Mouse (Mus musculus): ENCODE measurements around the gene Chrm4. TPM values are rescaled to one million over a fixed set of nuclear protein-coding genes. Genes with fewer than 3 reads are reported as not detected.

Gene Chrm4
- polyA plus RNA-seq, 1 experiment from 2014 or later, result 1.4 TPM

GRCm38 (mm10) chr2:91962864-91963401 lies 35.9 kb downstream of the Chrm4 start:
- Histone ChIP-seq H3K9ac (replicated peaks; ENCODE audit: low read depth, low read length) (peak overlapping the region; percentile 82), H3K4me2 (ENCODE audit: low read depth, low read length) (peak overlapping the region; percentile 89), H3K27ac (ENCODE audit: low read depth, low read length) (peak overlapping the region; percentile 64; the same call in 1 of the 2 replicates), H3K4me1 (ENCODE audit: control insufficient read depth, insufficient read depth, low read length) (peaks cover 24% of the 10 kb centered on the region), H3K9me3 (ENCODE audit: control insufficient read depth, low read length) (no peaks in the 10 kb centered on the region), H3K27me3 (ENCODE audit: control insufficient read depth, insufficient read depth, low read length) (no peaks in the 10 kb centered on the region), H3K4me3 (ENCODE audit: low read depth, low read length) (peak overlapping the region; percentile 79), H3K36me3 (ENCODE audit: control insufficient read depth, insufficient read depth, low read length) (no peaks in the 10 kb centered on the region)
- peak; percentile 52 for ATAC-seq (ENCODE audit: low read depth)
- WGBS, result under 1% methylated on average over 32 of the region's 39 CpGs

- peak overlapping the region; percentile 79 for H3K4me3 ChIP-seq (ENCODE audit: low read depth, low read length)
- peak overlapping the region; percentile 89 for H3K4me2 ChIP-seq (ENCODE audit: low read depth, low read length)
- no peaks in the 10 kb centered on the region for H3K9me3 ChIP-seq (ENCODE audit: control insufficient read depth, low read length)
- peak overlapping the region; percentile 64; the same call in 1 of the 2 replicates for H3K27ac ChIP-seq (ENCODE audit: low read depth, low read length)
- peaks cover 21% of the 10 kb centered on the region for H3K4me1 ChIP-seq (ENCODE audit: control insufficient read depth, insufficient read depth, low read length)
- peak overlapping the region; percentile 82 for H3K9ac ChIP-seq (replicated peaks; ENCODE audit: low read depth, low read length)
- H3K27me3 ChIP-seq (ENCODE audit: control insufficient read depth, insufficient read depth, low read length), result no peaks in the 10 kb centered on the region
- peak; percentile 94 for ATAC-seq (ENCODE audit: low read depth)
- no peaks in the 10 kb centered on the region for H3K36me3 ChIP-seq (ENCODE audit: control insufficient read depth, insufficient read depth, low read length)
- WGBS, result under 1% methylated on average over 37 of the region's 57 CpGs
Measured at GRCm38 (mm10) chr2:91963443-91963932, 36.4 kb downstream of the Chrm4 start.

DNA sequence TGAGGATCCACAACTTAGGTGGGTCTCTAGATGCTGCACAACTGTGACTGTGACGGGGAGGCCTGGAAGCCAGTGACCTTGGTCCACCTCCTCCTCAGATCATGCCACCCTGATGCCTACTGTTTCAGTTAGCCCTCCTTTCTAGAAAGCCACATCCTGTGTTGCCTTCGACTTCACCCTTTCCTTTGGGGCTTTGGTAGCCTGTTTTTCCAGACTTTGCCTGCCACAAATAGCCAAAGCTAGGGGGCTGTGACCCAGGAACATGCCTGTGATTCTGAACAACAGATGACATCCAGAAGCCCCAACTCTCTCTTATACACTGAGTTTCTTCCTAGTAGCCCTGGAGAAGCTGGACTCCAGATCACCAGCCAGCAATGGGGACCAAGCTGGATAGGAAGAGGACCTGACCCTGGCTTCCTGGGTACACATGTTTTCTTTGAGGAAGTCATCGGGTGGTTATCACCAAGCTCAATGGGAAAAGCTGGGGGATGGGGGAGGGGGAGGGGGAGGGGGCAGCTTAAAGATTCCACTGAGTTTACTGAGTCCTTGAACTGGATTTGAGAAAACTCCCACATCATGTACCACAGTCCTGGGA lies 37.7 kb downstream of the Chrm4 start:
- Histone ChIP-seq H3K9me3 (ENCODE audit: control insufficient read depth, low read length) (no peaks in the 10 kb centered on the region), H3K9ac (replicated peaks; ENCODE audit: low read depth, low read length) (no peak overlapping the region), H3K4me3 (ENCODE audit: low read depth, low read length) (no peak overlapping the region), H3K4me1 (ENCODE audit: control insufficient read depth, insufficient read depth, low read length) (peaks cover 20% of the 10 kb centered on the region), H3K36me3 (ENCODE audit: control insufficient read depth, insufficient read depth, low read length) (no peaks in the 10 kb centered on the region), H3K27me3 (ENCODE audit: control insufficient read depth, insufficient read depth, low read length) (no peaks in the 10 kb centered on the region), H3K27ac (ENCODE audit: low read depth, low read length) (0 out of 2 replicates have a peak overlapping the region, but pooled peaks have one; percentile 10), H3K4me2 (ENCODE audit: low read depth, low read length) (no peak overlapping the region)
- WGBS, result 72% methylated on average over 3 of the region's 3 CpGs
- ATAC-seq (ENCODE audit: low read depth), result no peak

GRCm38 (mm10) chr2:91965417-91965816 lies 38.4 kb downstream of the Chrm4 start:
- ATAC-seq (ENCODE audit: low read depth), result no peak
- Histone ChIP-seq H3K36me3 (ENCODE audit: control insufficient read depth, insufficient read depth, low read length) (no peaks in the 10 kb centered on the region), H3K9me3 (ENCODE audit: control insufficient read depth, low read length) (no peaks in the 10 kb centered on the region), H3K4me3 (ENCODE audit: low read depth, low read length) (0 out of 2 replicates have a peak overlapping the region, but pooled peaks have one; percentile 3), H3K27me3 (ENCODE audit: control insufficient read depth, insufficient read depth, low read length) (no peaks in the 10 kb centered on the region), H3K4me2 (ENCODE audit: low read depth, low read length) (peak overlapping the region; percentile 18; the same call in 1 of the 2 replicates), H3K9ac (replicated peaks; ENCODE audit: low read depth, low read length) (no peak overlapping the region), H3K27ac (ENCODE audit: low read depth, low read length) (0 out of 2 replicates have a peak overlapping the region, but pooled peaks have one; percentile 10), H3K4me1 (ENCODE audit: control insufficient read depth, insufficient read depth, low read length) (peaks cover 15% of the 10 kb centered on the region)
- WGBS, result 30% methylated on average over 18 of the region's 20 CpGs

- H3K36me3 ChIP-seq (ENCODE audit: control insufficient read depth, insufficient read depth, low read length), result no peaks in the 10 kb centered on the region
- no peaks in the 10 kb centered on the region for H3K27me3 ChIP-seq (ENCODE audit: control insufficient read depth, insufficient read depth, low read length)
- no peak overlapping the region for H3K4me2 ChIP-seq (ENCODE audit: low read depth, low read length)
- no peak overlapping the region for H3K4me3 ChIP-seq (ENCODE audit: low read depth, low read length)
- 94% methylated on average over 5 of the region's 5 CpGs for WGBS
- H3K9me3 ChIP-seq (ENCODE audit: control insufficient read depth, low read length), result no peaks in the 10 kb centered on the region
- H3K4me1 ChIP-seq (ENCODE audit: control insufficient read depth, insufficient read depth, low read length), result peaks cover 13% of the 10 kb centered on the region
- no peak for ATAC-seq (ENCODE audit: low read depth)
- no peak overlapping the region for H3K27ac ChIP-seq (ENCODE audit: low read depth, low read length)
- no peak overlapping the region for H3K9ac ChIP-seq (replicated peaks; ENCODE audit: low read depth, low read length)
Measured at GRCm38 (mm10) chr2:91966367-91966766, 39.3 kb downstream of the Chrm4 start.

DNA sequence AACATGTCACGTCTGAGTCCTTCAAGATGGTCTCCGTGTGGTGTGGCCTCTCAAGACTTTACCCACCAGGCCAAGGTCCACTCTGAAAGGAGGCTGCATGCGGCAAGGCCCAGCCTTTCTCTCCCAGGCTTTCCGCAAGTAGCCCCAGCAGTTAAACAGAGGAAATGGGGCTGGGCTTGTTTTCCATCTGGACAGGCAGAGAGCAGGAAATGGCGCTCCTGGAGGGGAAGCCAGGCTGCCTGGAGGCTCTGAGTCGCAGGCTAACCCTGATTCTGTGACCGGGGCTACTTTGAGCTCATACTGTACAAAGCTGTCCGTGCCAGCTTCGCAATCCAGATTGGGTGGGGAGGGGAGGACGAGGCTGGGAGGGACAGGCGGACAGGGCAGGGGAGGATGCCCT lies 40.9 kb downstream of the Chrm4 start:
- no peak overlapping the region for H3K9ac ChIP-seq (replicated peaks; ENCODE audit: low read depth, low read length)
- H3K9me3 ChIP-seq (ENCODE audit: control insufficient read depth, low read length), result no peaks in the 10 kb centered on the region
- H3K27me3 ChIP-seq (ENCODE audit: control insufficient read depth, insufficient read depth, low read length), result no peaks in the 10 kb centered on the region
- peaks cover 11% of the 10 kb centered on the region; the same call in 1 of the 2 replicates for H3K4me1 ChIP-seq (ENCODE audit: control insufficient read depth, insufficient read depth, low read length)
- no peak for ATAC-seq (ENCODE audit: low read depth)
- H3K36me3 ChIP-seq (ENCODE audit: control insufficient read depth, insufficient read depth, low read length), result no peaks in the 10 kb centered on the region
- whole genome bisulfite sequencing, result 68% methylated on average over 11 of the region's 11 CpGs
- H3K27ac ChIP-seq (ENCODE audit: low read depth, low read length), result no peak overlapping the region
- H3K4me3 ChIP-seq (ENCODE audit: low read depth, low read length), result no peak overlapping the region
- no peak overlapping the region for H3K4me2 ChIP-seq (ENCODE audit: low read depth, low read length)

GRCm38 (mm10) chr2:91971231-91972097 lies 44.4 kb downstream of the Chrm4 start:
- WGBS, result 15% methylated on average over 21 of the region's 21 CpGs
- H3K4me1 ChIP-seq (ENCODE audit: control insufficient read depth, insufficient read depth, low read length), result peaks cover 17% of the 10 kb centered on the region

DNA sequence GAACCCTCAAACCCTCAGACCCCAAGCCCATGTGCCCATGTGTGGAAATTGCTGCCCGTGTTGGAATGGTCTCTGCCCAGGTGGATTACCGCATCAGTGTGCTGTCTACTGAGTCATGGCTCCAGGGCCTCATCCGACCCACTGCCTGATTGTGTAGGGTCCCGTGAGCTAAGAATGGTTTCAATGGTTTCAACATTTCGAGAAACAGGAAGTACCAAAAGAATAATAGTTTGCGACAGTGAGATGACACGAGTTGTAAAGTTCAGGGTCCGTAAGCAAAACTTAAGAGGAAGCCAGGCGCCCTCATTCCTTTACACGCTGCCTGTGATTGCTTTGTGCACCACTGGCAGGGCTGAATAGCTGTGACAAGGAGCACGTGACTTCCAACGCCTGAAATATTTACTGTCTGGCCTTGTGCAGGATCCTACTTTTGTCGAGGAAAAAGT lies 45.1 kb downstream of the Chrm4 start:
- WGBS, result 10% methylated on average over 13 of the region's 13 CpGs
- no peaks in the 10 kb centered on the region for H3K36me3 ChIP-seq (ENCODE audit: control insufficient read depth, insufficient read depth, low read length)
- no peak overlapping the region; the same call in 1 of the 2 replicates for H3K9ac ChIP-seq (replicated peaks; ENCODE audit: low read depth, low read length)
- peaks cover 17% of the 10 kb centered on the region for H3K4me1 ChIP-seq (ENCODE audit: control insufficient read depth, insufficient read depth, low read length)
- H3K4me2 ChIP-seq (ENCODE audit: low read depth, low read length), result no peak overlapping the region
- H3K4me3 ChIP-seq (ENCODE audit: low read depth, low read length), result no peak overlapping the region
- peaks cover 12% of the 10 kb centered on the region for H3K27me3 ChIP-seq (ENCODE audit: control insufficient read depth, insufficient read depth, low read length)
- no peaks in the 10 kb centered on the region for H3K9me3 ChIP-seq (ENCODE audit: control insufficient read depth, low read length)
- no peak for ATAC-seq (ENCODE audit: low read depth)
- peak overlapping the region; percentile 36; the same call in 1 of the 2 replicates for H3K27ac ChIP-seq (ENCODE audit: low read depth, low read length)

More at GRCm38 (mm10) chr2:91971231-91972097, 44.4 kb downstream of the Chrm4 start:
- Histone ChIP-seq H3K27me3 (ENCODE audit: control insufficient read depth, insufficient read depth, low read length) (peaks cover 9% of the 10 kb centered on the region; the same call in 1 of the 2 replicates), H3K9ac (replicated peaks; ENCODE audit: low read depth, low read length) (no peak overlapping the region), H3K27ac (ENCODE audit: low read depth, low read length) (peak overlapping the region; percentile 36; the same call in 1 of the 2 replicates), H3K4me2 (ENCODE audit: low read depth, low read length) (no peak overlapping the region), H3K4me3 (ENCODE audit: low read depth, low read length) (no peak overlapping the region), H3K36me3 (ENCODE audit: control insufficient read depth, insufficient read depth, low read length) (no peaks in the 10 kb centered on the region), H3K9me3 (ENCODE audit: control insufficient read depth, low read length) (no peaks in the 10 kb centered on the region)
- peak; percentile 39; the same call in 1 of the 2 replicates for ATAC-seq (ENCODE audit: low read depth)
